Mouse (Mus musculus) cortical plate, adult 2 months (tissue): ENCODE measurements at regions not wholly inside any gene's neighbourhood (a gene's known extent, or its start where the extent isn't known, plus 50 kb on each side); places are given as distances from the start of the nearest gene placed in this dataset.

Experiments
- CTCF ChIP-seq: fragments of 200-500 bp; IDR thresholded peaks from 2 replicates; pipeline ENCODE4 v1.5.1; 2011; ENCODE audit warnings: mild to moderate bottlenecking, control low read depth, low read length; ENCODE audit not compliant: insufficient read depth; ENCODE audit errors: extremely low read depth
- POLR2A ChIP-seq: fragments of 200-500 bp; IDR thresholded peaks from 2 replicates; pipeline ENCODE4 v1.6.1; 2011; ENCODE audit warnings: mild to moderate bottlenecking, low read length, control low read depth; ENCODE audit not compliant: insufficient read depth; ENCODE audit errors: extremely low read depth

DNA sequence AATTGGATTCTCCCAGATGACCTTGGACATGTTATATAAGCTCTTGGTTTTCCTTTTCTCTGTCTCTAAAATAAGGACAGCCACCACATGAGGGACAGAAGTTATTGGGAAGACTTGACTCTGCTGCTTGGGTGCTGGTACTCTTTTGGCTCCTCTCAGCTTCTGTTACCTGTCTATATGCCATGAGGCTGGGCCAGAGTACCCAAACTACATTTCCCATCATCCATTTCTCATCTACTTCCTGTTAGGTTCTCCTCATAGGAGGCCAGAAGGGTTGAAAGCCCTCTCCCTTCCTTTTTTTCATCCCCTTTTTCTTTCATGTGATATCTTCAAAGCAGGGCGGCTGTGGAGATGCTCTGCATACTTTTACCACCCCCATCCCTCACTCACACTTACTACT, 172.6 kb downstream of the 9530068E07Rik start:
- no peak for TF ChIP-seq CTCF
- no peak for TF ChIP-seq POLR2A
